Mouse (Mus musculus): ENCODE measurements around the gene Lrrc20. TPM values are rescaled to one million over a fixed set of nuclear protein-coding genes. Genes with fewer than 3 reads are reported as not detected.
"Not testable (repeated sequence)": the region's sequence is repeated elsewhere in the genome, so short reads cannot be mapped to it uniquely, and the experiment has no call there.

Gene Lrrc20
- total RNA-seq, 1 experiment from 2014 or later: 3.7 TPM

GRCm38 (mm10) chr10:61602283-61603033, 126.9 kb downstream of the Lrrc20 start:
- peak; percentile 74 to 80 for ATAC-seq (replicated peaks in 1 of 2; ENCODE audit: insufficient read depth in 1 of 2, low FRiP score in 2 of 2, low TSS enrichment in 1 of 2, low read depth in 1 of 2, poor library complexity in 2 of 2, severe bottlenecking in 2 of 2)

DNA sequence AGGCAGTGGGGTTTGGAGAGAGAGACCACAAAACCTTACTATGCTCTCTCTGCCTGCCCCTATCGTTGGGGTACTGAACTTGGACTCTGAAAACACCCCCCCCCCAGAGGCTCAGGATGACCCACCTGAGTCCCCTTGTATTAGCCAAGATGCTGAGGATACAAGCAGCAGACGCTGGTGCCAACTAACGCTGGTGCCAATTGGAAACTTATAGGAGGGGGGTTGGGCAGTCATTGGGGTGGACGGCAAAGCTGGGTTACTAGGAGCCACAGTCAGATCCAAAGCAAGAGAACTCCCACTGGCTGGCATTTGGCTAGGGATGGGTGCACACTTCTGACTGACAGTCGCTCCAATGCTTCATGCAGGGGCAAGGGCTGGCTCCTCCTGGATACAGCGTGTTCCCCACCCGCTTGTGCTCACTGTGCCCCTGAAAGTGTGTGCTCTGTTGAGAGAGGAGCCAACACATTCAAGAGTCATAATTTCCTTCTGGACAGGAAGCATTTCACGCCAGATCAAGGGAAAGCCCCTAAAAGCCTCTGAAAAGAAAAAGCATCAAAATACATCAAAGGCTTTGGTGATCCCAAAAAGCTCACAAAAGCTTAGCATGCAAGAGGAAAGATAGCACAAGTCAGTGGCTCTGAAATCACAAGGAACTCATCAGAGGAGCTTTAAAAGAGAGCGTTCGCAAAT, 128.9 kb downstream of the Lrrc20 start:
- ATAC-seq (replicated peaks in 1 of 2; ENCODE audit: insufficient read depth in 1 of 2, low FRiP score in 2 of 2, low TSS enrichment in 1 of 2, low read depth in 1 of 2, poor library complexity in 2 of 2, severe bottlenecking in 2 of 2): no peak

- ATAC-seq (replicated peaks in 1 of 2; ENCODE audit: insufficient read depth in 1 of 2, low FRiP score in 2 of 2, low TSS enrichment in 1 of 2, low read depth in 1 of 2, poor library complexity in 2 of 2, severe bottlenecking in 2 of 2): not testable (repeated sequence)
Measured at GRCm38 (mm10) chr10:61605381-61605780, 129.8 kb downstream of the Lrrc20 start.

DNA sequence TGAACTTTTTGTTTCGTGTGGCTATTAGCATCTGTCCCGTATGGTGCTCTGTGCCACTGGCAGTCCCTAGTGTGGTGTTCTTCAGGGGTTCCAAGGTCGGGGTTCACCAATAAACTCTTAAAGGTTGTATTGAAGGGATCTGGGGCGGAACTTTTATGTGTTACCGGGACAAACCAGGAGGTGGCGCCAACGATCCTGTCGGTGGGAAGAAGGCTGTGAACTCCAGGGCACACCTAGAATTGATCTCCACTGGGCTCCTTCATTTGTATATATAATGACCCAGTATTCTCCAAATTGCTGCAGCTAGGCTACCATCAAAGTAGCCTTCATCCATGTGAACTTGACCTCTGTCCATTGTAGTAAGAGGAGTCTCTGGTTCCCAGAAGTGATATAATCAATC, 130.2 kb downstream of the Lrrc20 start:
- peak; percentile 50 to 57; a peak in 2 of 4 replicates for ATAC-seq (replicated peaks in 1 of 2; ENCODE audit: insufficient read depth in 1 of 2, low FRiP score in 2 of 2, low TSS enrichment in 1 of 2, low read depth in 1 of 2, poor library complexity in 2 of 2, severe bottlenecking in 2 of 2)

- no peak for ATAC-seq (replicated peaks in 1 of 2; ENCODE audit: insufficient read depth in 1 of 2, low FRiP score in 2 of 2, low TSS enrichment in 1 of 2, low read depth in 1 of 2, poor library complexity in 2 of 2, severe bottlenecking in 2 of 2)
Measured at GRCm38 (mm10) chr10:61608233-61608632, 132.6 kb downstream of the Lrrc20 start.

DNA sequence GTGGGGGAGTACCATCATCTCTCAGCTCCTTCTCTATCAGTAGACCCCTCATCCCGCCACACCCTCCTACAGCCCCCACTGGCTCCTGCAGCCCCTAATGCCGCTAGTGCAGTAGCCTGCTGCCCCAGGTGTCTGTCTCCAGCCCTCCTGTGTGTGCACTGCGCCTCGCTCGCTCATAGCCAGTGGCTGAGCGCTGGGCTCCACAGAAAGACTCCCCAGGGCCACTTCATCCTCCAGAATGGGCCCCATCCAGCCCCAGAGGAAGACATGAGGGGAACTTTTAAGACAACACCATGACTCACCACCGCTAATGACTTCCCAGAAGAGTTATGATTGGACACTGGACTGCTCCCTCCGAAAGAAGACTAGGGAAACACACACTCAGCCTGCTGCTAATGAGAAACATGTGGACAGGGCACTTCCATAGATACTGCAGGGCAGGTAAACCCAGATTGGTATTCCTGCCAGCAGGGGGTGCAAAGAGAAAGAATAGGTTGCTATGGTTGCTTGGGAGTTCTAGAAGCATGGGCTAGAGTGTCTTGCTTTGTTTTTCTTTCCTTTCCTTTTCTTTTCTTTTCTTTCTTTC, 135.1 kb downstream of the Lrrc20 start:
- ATAC-seq (replicated peaks in 1 of 2; ENCODE audit: insufficient read depth in 1 of 2, low FRiP score in 2 of 2, low TSS enrichment in 1 of 2, low read depth in 1 of 2, poor library complexity in 2 of 2, severe bottlenecking in 2 of 2): peak in 1 of 2 experiments; percentile 51; a peak in 2 of 4 replicates

DNA sequence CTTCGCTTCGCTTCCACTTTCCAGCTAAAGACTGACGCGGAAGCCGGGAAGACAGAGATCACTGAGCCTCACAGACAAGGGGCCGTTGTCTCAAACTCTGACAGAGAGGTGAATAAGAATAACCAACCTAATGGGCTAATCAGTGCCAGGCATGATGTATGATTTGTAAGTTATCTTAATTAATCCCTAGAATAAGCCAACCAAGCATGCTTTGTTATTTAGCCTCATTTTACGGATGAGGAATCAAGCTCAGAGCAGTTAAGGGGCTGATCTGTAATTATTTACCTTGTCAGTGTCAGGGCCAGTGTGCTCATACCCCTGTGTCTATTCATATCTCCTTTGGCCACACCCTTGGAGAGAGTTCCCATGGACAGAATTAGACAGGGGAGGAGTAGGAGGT, 138.7 kb downstream of the Lrrc20 start:
- ATAC-seq (replicated peaks in 1 of 2; ENCODE audit: insufficient read depth in 1 of 2, low FRiP score in 2 of 2, low TSS enrichment in 1 of 2, low read depth in 1 of 2, poor library complexity in 2 of 2, severe bottlenecking in 2 of 2): no peak

GRCm38 (mm10) chr10:61618528-61618927, 142.9 kb downstream of the Lrrc20 start:
- no peak for ATAC-seq (replicated peaks in 1 of 2; ENCODE audit: insufficient read depth in 1 of 2, low FRiP score in 2 of 2, low TSS enrichment in 1 of 2, low read depth in 1 of 2, poor library complexity in 2 of 2, severe bottlenecking in 2 of 2)

DNA sequence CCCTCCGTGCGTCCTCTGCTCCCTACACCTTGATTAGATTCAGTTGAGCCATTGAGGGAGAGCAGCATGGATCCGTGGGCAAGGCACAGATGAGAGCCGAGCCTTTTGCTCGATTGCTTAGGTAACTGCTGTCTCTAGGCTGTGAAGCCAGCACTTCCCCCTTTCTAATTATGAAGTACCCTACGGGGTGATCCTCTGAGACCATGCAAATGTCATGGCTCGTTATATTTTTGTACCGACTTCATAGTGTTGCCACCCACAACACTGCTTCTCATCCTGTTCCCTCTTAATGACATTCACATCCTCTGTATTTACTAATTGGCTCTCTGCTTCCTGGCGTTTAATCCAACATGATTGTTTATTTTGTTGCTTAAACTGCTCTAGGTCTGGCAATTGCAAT, 146.1 kb downstream of the Lrrc20 start:
- ATAC-seq (replicated peaks in 1 of 2; ENCODE audit: insufficient read depth in 1 of 2, low FRiP score in 2 of 2, low TSS enrichment in 1 of 2, low read depth in 1 of 2, poor library complexity in 2 of 2, severe bottlenecking in 2 of 2): no peak

DNA sequence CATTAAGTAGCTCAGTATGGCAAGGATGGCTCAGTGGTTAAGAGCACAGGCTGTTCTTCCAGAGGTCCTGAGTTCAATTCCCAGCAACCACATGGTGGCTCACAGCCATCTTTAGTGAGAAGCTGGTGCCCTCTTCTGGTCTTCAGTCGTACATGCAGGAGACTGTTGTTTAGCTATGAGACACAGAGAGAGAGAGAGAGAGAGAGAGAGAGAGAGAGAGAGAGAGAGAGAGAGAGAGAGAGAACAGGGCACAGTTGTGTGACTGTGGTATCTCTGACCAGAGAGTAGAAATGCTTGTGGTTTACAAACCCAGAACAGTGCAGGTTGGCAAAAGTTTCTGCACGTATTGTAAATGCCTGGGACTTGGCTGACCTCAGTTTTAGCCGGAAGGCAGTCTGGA, 148.3 kb downstream of the Lrrc20 start:
- ATAC-seq (replicated peaks in 1 of 2; ENCODE audit: insufficient read depth in 1 of 2, low FRiP score in 2 of 2, low TSS enrichment in 1 of 2, low read depth in 1 of 2, poor library complexity in 2 of 2, severe bottlenecking in 2 of 2): not testable (repeated sequence)

- no peak for ATAC-seq (replicated peaks in 1 of 2; ENCODE audit: insufficient read depth in 1 of 2, low FRiP score in 2 of 2, low TSS enrichment in 1 of 2, low read depth in 1 of 2, poor library complexity in 2 of 2, severe bottlenecking in 2 of 2)
Measured at GRCm38 (mm10) chr10:61624771-61625170, 149.2 kb downstream of the Lrrc20 start.

DNA sequence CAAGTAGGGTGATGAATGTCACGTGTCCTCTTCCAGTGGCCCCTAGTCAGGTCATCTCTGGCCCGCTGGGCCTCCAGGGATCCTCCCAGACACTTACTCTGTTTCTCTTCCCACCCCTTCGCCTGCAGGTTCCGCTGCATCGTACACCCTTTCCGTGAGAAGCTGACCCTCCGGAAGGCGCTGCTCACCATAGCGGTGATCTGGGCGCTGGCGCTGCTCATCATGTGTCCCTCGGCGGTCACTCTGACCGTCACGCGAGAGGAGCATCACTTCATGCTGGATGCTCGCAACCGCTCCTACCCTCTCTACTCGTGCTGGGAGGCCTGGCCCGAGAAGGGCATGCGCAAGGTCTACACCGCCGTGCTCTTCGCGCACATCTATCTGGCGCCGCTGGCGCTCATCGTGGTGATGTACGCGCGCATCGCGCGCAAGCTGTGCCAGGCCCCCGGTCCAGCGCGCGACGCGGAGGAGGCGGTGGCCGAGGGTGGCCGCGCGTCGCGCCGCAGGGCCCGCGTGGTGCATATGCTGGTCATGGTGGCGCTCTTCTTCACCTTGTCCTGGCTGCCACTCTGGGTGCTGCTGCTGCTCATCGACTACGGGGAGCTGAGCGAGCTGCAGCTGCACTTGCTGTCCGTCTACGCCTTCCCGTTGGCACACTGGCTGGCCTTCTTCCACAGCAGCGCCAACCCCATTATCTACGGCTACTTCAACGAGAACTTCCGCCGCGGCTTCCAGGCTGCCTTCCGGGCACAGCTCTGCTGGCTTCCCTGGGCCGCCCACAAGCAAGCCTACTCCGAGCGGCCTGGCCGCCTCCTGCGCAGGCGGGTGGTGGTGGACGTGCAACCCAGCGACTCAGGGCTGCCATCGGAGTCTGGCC, 150.0 kb downstream of the Lrrc20 start:
- peak; percentile 38 to 77; a peak in 2 of 4 replicates for ATAC-seq (replicated peaks in 1 of 2; ENCODE audit: insufficient read depth in 1 of 2, low FRiP score in 2 of 2, low TSS enrichment in 1 of 2, low read depth in 1 of 2, poor library complexity in 2 of 2, severe bottlenecking in 2 of 2)

DNA sequence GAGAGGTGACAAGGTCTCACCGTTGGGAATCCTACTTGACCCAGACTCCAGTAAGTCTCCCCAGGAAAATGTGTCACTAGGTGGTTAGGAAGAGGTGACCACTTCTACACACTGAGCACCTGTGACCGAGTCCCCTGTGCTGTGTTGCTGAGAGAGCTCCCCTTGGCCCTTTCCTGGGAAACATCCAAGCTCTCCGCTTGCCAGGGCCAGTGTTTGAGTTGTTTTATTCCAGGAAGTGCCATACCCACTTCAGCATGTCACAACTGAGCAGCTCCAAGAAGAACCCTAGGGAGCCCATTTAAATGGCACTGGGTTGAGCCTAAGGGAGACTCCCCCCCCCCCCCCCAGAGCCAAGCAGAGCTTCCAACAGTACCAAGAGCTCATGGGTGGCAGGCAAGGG, 150.9 kb downstream of the Lrrc20 start:
- ATAC-seq (replicated peaks in 1 of 2; ENCODE audit: insufficient read depth in 1 of 2, low FRiP score in 2 of 2, low TSS enrichment in 1 of 2, low read depth in 1 of 2, poor library complexity in 2 of 2, severe bottlenecking in 2 of 2): no peak

- no peak for ATAC-seq (replicated peaks in 1 of 2; ENCODE audit: insufficient read depth in 1 of 2, low FRiP score in 2 of 2, low TSS enrichment in 1 of 2, low read depth in 1 of 2, poor library complexity in 2 of 2, severe bottlenecking in 2 of 2)
Measured at GRCm38 (mm10) chr10:61627195-61627937, 151.8 kb downstream of the Lrrc20 start.

- no peak for ATAC-seq (replicated peaks in 1 of 2; ENCODE audit: insufficient read depth in 1 of 2, low FRiP score in 2 of 2, low TSS enrichment in 1 of 2, low read depth in 1 of 2, poor library complexity in 2 of 2, severe bottlenecking in 2 of 2)
Measured at GRCm38 (mm10) chr10:61627938-61628250, 152.3 kb downstream of the Lrrc20 start.

All from hematopoietic stem cell, adult 5-6 weeks (primary cell).